Mouse (Mus musculus) thymus, adult 2 months (tissue): ENCODE data around the gene Bckdha.

Experiments used
- CTCF ChIP-seq: fragments of 200-500 bp; IDR thresholded peaks from 2 replicates; pipeline ENCODE4 v1.5.1; 2012; ENCODE audit warnings: mild to moderate bottlenecking, control low read depth, low read length, moderate library complexity, borderline replicate concordance; ENCODE audit not compliant: control insufficient read depth, poor library complexity, insufficient read depth; ENCODE audit errors: extremely low read depth
- POLR2A ChIP-seq: fragments of 200-500 bp; IDR thresholded peaks from 2 replicates; pipeline ENCODE4 v1.6.1; 2012; ENCODE audit warnings: mild to moderate bottlenecking, low read length, control low read depth, moderate library complexity; ENCODE audit not compliant: control insufficient read depth, poor library complexity, insufficient read depth; ENCODE audit errors: extremely low read depth

- TF ChIP-seq CTCF (no peak), POLR2A (no peak)
These were observed 45.2 kb upstream of the Bckdha start for GRCm38 (mm10) chr7:25703793-25704494.
